Mouse (Mus musculus) limb, embryonic 14.5 days (tissue): ENCODE measurements at regions not wholly inside any gene's neighbourhood (a gene's known extent, or its start where the extent isn't known, plus 50 kb on each side); places are given as distances from the start of the nearest gene placed in this dataset.

Source experiments
- ATAC-seq: fragments of 200-750 bp; cut with Nextera tagmentation; 2 replicates; pipeline ENCODE4 v1.8.0; 2017; ENCODE audit warnings: low read depth, moderate number of reproducible peaks, moderate TSS enrichment; ENCODE audit not compliant: low FRiP score
- DNase-seq: peaks from one replicate; pipeline ENCODE4 v3.0.0-alpha.2; 2015; ENCODE audit warnings: low spot score
- H3K27ac ChIP-seq: fragments of 300-500 bp; sonication (generic); replicated peaks from 2 replicates; pipeline ENCODE4 v1.5.1; 2014; ENCODE audit warnings: low read depth, mild to moderate bottlenecking, low read length, moderate library complexity, mixed read lengths
- H3K27me3 ChIP-seq: fragments of 300-500 bp; sonication (generic); 2 replicates; pipeline ENCODE4 v1.6.1; 2014; ENCODE audit warnings: low read length, mixed read lengths; ENCODE audit not compliant: control insufficient read depth, insufficient read depth
- H3K36me3 ChIP-seq: fragments of 300-500 bp; sonication (generic); 2 replicates; pipeline ENCODE4 v1.6.1; 2014; ENCODE audit warnings: mild to moderate bottlenecking, low read length, moderate library complexity, mixed read lengths; ENCODE audit not compliant: control insufficient read depth, insufficient read depth
- H3K4me1 ChIP-seq: fragments of 300-500 bp; sonication (generic); 2 replicates; pipeline ENCODE4 v1.6.1; 2014; ENCODE audit warnings: antibody characterized with exemption, low read length, mixed read lengths; ENCODE audit not compliant: control insufficient read depth, insufficient read depth
- H3K4me2 ChIP-seq: fragments of 300-500 bp; sonication (generic); replicated peaks from 2 replicates; pipeline ENCODE4 v1.6.1; 2014; ENCODE audit warnings: low read depth, mild to moderate bottlenecking, low read length, moderate library complexity; ENCODE audit not compliant: severe bottlenecking
- H3K4me3 ChIP-seq: fragments of 300-500 bp; sonication (generic); replicated peaks from 2 replicates; pipeline ENCODE4 v1.5.1; 2014; ENCODE audit warnings: low read length
- H3K9ac ChIP-seq: fragments of 300-500 bp; sonication (generic); 2 replicates; pipeline ENCODE4 v1.6.1; 2014; ENCODE audit warnings: mild to moderate bottlenecking, low read depth, low read length, moderate library complexity; ENCODE audit not compliant: severe bottlenecking
- H3K9me3 ChIP-seq: fragments of 300-500 bp; sonication (generic); 2 replicates; pipeline ENCODE4 v1.6.1; 2016; ENCODE audit warnings: low read length; ENCODE audit not compliant: control insufficient read depth
- POLR2A ChIP-seq: fragments of 200-500 bp; IDR thresholded peaks from 2 replicates; pipeline ENCODE4 v1.8.0; 2012; ENCODE audit warnings: inconsistent platforms, mild to moderate bottlenecking, moderate library complexity, borderline replicate concordance; ENCODE audit not compliant: insufficient read depth, insufficient read length; ENCODE audit errors: extremely low read depth
- WGBS: fragments of 180-500 bp; shearing (Covaris S2); extraction: QIAGEN DNeasy Blood & Tissue Kit; methylation state at CpG from one replicate; pipeline ENCODE4 v1.1.7; 2014; 5-methylcytosine and 5-hydroxymethylcytosine counted together

DNA sequence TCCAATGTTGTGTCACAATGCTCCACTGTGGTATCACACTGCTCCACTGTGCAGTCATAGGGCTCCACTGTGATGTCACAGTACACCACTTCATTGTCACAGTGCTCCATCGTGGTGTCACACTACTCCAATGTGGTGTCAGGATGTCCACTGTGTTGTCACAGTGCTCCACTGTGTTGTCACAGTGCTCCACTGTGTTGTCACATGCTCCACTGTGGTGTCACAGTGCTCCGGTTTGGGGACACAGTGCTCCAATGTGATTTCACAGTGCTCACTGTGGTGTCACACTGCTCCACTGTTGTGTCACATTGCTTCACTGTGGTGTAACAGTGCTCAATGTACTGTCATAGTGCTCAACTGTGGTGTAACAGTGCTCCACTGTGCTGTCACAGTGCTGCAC, 108.1 kb upstream of the Scaf8 start:
- DNase-seq (no peak), ATAC-seq (no peak)
- Histone ChIP-seq H3K36me3 (no peaks in the 10 kb centered on the region), H3K9me3 (peaks cover 38% of the 10 kb centered on the region), H3K4me3 (no peak overlapping the region), H3K4me2 (no peak overlapping the region), H3K9ac (no peak overlapping the region), H3K4me1 (no peaks in the 10 kb centered on the region), H3K27ac (no peak overlapping the region), H3K27me3 (no peaks in the 10 kb centered on the region)
- TF ChIP-seq POLR2A = no peak
- 87% methylated on average over 2 of the region's 2 CpGs for WGBS

DNA sequence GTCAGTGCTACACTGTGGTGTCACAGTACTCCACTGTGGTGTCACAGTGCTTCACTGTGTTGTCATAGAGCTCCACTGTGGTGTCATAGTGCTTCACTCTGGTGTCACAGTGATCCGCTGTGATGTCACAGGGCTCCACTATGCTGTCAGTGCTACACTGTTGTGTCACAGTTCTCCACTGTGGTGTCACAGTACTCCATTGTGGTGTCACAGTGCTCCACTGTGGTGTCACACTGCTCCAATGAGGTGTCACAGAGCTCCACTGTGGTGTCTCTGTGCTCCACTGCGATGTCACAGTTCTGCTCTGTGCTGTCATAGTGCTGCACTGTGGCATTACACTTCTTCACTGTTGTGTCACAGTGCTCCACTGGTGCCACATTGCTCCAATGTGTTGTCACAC, 107.5 kb upstream of the Scaf8 start:
- H3K36me3 ChIP-seq = no peaks in the 10 kb centered on the region
- ATAC-seq (no peak), DNase-seq (no peak)
- peaks cover 38% of the 10 kb centered on the region for H3K9me3 ChIP-seq
- 81% methylated on average over 2 of the region's 2 CpGs for WGBS
- no peak overlapping the region for H3K27ac ChIP-seq
- no peak overlapping the region for H3K9ac ChIP-seq
- H3K4me2 ChIP-seq = no peak overlapping the region
- TF ChIP-seq POLR2A = no peak
- no peak overlapping the region for H3K4me3 ChIP-seq
- H3K27me3 ChIP-seq = no peaks in the 10 kb centered on the region
- no peaks in the 10 kb centered on the region for H3K4me1 ChIP-seq

DNA sequence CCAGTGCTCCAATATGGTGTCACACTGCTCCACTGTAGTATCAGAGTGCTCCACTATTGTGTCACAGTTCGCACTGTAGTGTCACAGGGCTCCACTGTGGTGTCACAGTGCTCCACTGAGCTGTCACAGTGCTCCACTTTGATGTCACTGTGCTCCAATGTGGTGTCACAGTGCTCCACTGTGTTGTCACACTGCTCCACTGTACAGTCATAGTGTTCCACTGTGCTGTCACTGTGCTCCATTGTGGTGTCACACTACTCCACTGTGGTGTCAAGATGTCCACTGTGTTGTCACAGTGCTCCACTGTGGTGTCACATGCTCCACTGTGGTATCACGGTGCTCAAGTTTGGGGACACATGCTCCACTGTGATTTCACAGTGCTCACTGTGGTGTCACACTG, 104.8 kb upstream of the Scaf8 start:
- Histone ChIP-seq H3K36me3 (no peaks in the 10 kb centered on the region), H3K4me3 (no peak overlapping the region), H3K9ac (no peak overlapping the region), H3K27me3 (no peaks in the 10 kb centered on the region), H3K4me1 (no peaks in the 10 kb centered on the region), H3K27ac (no peak overlapping the region), H3K9me3 (peaks cover 53% of the 10 kb centered on the region), H3K4me2 (no peak overlapping the region)
- no peak for TF ChIP-seq POLR2A
- DNase-seq (no peak), ATAC-seq (no peak)
- WGBS = 71% methylated on average over 2 of the region's 2 CpGs

DNA sequence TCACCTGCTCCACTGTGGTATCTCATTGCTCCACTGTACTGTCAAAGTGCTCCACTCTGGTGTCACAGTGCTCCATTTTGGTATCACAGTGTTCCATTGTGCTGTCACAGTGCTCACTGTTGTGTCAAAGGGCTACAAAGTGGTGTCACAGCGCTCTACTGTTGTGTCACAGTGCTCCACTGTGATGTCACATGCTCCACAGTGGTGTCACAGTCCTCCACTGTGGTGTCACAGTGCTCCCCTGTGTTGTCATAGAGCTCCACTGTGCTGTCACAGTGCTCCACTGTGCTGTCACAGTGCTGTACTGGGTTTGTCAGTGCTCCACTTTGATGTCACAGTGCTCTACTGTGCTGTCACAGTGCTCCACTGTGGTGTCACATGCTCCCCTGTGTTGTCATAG, 102.7 kb upstream of the Scaf8 start:
- no peaks in the 10 kb centered on the region for H3K36me3 ChIP-seq
- H3K9me3 ChIP-seq = peaks cover 54% of the 10 kb centered on the region
- H3K4me3 ChIP-seq = no peak overlapping the region
- TF ChIP-seq POLR2A = no peak
- no peaks in the 10 kb centered on the region for H3K4me1 ChIP-seq
- H3K27me3 ChIP-seq = no peaks in the 10 kb centered on the region
- WGBS = 33% methylated on average over 1 of the region's 1 CpGs
- H3K9ac ChIP-seq = no peak overlapping the region
- no peak overlapping the region for H3K4me2 ChIP-seq
- H3K27ac ChIP-seq = no peak overlapping the region
- ATAC-seq (no peak), DNase-seq (no peak)

DNA sequence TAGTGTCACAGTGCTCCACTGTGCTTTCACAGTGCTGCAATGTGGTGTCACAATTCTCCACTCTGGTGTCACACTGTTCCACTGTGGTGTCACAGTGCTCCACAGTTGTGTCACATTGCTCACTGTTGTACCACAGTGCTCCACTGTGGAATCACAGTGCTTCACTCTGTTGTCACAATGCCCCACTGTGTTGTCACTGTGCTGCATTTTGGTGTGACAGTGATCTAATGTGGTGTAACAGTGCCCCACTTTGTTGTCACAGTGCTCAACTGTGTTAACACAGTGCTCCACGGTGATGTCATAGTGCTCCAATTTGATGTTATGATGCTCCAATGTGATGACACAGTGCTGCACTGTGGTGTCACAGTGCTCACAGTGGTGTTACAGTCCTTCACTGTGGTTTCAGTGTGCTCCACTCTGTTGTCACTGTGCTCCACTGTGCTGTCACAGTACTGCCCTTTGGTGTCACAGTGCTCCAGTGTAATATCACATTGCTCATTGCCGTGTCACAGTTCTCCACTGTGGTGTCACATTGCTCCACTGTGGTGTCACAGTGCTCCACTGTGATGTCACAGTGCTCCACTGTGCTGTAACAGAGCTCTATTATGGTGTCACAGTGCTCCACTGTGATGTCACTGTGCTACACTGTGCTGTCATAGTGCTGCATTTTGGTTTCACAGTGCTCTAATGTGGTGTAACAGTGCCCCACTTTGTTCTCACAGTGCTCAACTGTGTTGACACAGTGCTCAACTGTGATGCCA, 95.0 kb upstream of the Scaf8 start:
- H3K4me1 ChIP-seq = no peaks in the 10 kb centered on the region
- no peak overlapping the region for H3K4me3 ChIP-seq
- H3K27ac ChIP-seq = no peak overlapping the region
- no peak overlapping the region for H3K9ac ChIP-seq
- DNase-seq = no peak
- no peak for ATAC-seq
- no peaks in the 10 kb centered on the region for H3K36me3 ChIP-seq
- H3K4me2 ChIP-seq = no peak overlapping the region
- TF ChIP-seq POLR2A = no peak
- peaks cover 23% of the 10 kb centered on the region for H3K9me3 ChIP-seq
- 82% methylated on average over 2 of the region's 2 CpGs for WGBS
- no peaks in the 10 kb centered on the region for H3K27me3 ChIP-seq
